Mouse (Mus musculus) ES-CJ7 (cell line): ENCODE measurements around the gene Actr5.

Experiments
- DNase-seq: peaks from one replicate; pipeline ENCODE4 v3.0.0; 2011; ENCODE audit warnings: low read depth, low spot score

The Actr5 gene

DNA sequence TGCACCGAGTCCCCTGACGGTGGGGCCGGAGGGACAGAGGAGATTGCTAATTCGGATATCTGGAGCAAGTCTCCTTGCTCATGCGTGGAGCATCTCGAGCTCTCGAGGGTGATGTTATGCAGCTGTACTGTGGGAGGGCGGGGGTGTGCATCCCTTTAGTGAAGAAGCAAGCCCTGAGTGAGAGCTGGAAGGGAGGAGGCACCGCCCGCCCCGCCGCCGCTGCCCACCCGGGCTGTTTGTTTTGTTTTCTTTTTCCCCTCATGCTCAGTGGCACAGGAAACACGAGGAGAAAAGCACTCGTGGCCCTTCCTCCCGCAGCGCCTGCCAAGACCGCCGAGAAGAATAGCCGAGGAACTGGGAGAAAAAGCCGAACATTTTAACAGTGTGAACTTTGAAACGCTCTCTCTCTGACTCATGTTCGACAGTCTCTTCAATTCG, 63.1 kb downstream of the Actr5 start:
- no peak for DNase-seq
